Mouse (Mus musculus) bone marrow macrophage, adult 2 months (primary cell): Measurements from ENCODE around the gene Lrig2. TPM values are rescaled to one million over a fixed set of nuclear protein-coding genes. Genes with fewer than 3 reads are reported as not detected.

Source experiments
- H3K27ac ChIP-seq: 2 replicates; pipeline ENCODE4 v1.5.1; 2012; ENCODE audit warnings: low read depth, low read length; ENCODE audit not compliant: insufficient read depth
- H3K4me1 ChIP-seq: 2 replicates; pipeline ENCODE4 v1.6.1; 2012; ENCODE audit warnings: low read length; ENCODE audit not compliant: control insufficient read depth, insufficient read depth
- H3K4me3 ChIP-seq: 2 replicates; pipeline ENCODE4 v1.5.1; 2012; ENCODE audit warnings: mild to moderate bottlenecking, low read length, moderate library complexity; ENCODE audit not compliant: insufficient read depth
- CTCF ChIP-seq: IDR thresholded peaks from 2 replicates; pipeline ENCODE4 v1.5.1; 2012; ENCODE audit warnings: low read depth, mild to moderate bottlenecking, low read length, moderate library complexity
- POLR2A ChIP-seq: IDR thresholded peaks from 2 replicates; pipeline ENCODE4 v1.6.1; 2012; ENCODE audit warnings: mild to moderate bottlenecking, low read depth, low read length, borderline replicate concordance
- polyA plus RNA-seq: library from polyadenylated mRNA; stranded (reverse); fragments of >200 nt; gene quantifications from 2 replicates; pipeline ENCODE4 v1.2.4, GENCODE M21; 2012; ENCODE audit not compliant: missing spikeins, insufficient read depth, insufficient read length

Lrig2 gene
- polyA plus RNA-seq, 1 experiment = 9.2 TPM

GRCm38 (mm10) chr3:104407506-104407905 lies 104.2 kb downstream of the Lrig2 start:
- Histone ChIP-seq H3K4me1 (peaks cover 20% of the 10 kb centered on the region), H3K4me3 (no peak overlapping the region), H3K27ac (no peak overlapping the region)
- TF ChIP-seq POLR2A = no peak
- TF ChIP-seq CTCF = no peak

GRCm38 (mm10) chr3:104403582-104403981 lies 108.1 kb downstream of the Lrig2 start:
- peaks cover 25% of the 10 kb centered on the region for H3K4me1 ChIP-seq
- no peak for TF ChIP-seq CTCF
- no peak for TF ChIP-seq POLR2A
- H3K27ac ChIP-seq = no peak overlapping the region
- H3K4me3 ChIP-seq = no peak overlapping the region

GRCm38 (mm10) chr3:104401176-104401575 lies 110.5 kb downstream of the Lrig2 start:
- no peak for TF ChIP-seq CTCF
- no peak for TF ChIP-seq POLR2A

GRCm38 (mm10) chr3:104400126-104400525 lies 111.6 kb downstream of the Lrig2 start:
- TF ChIP-seq POLR2A = no peak
- TF ChIP-seq CTCF = no peak
- H3K4me1 ChIP-seq = peaks cover 25% of the 10 kb centered on the region
- H3K4me3 ChIP-seq = no peak overlapping the region
- H3K27ac ChIP-seq = no peak overlapping the region

More at GRCm38 (mm10) chr3:104401176-104401575, 110.5 kb downstream of the Lrig2 start:
- Histone ChIP-seq H3K27ac (no peak overlapping the region), H3K4me3 (no peak overlapping the region), H3K4me1 (peaks cover 25% of the 10 kb centered on the region)

- no peak for TF ChIP-seq CTCF
- TF ChIP-seq POLR2A = no peak
- no peak overlapping the region for H3K27ac ChIP-seq
- H3K4me1 ChIP-seq = peaks cover 23% of the 10 kb centered on the region
- H3K4me3 ChIP-seq = no peak overlapping the region
These were observed 112.2 kb downstream of the Lrig2 start for GRCm38 (mm10) chr3:104399296-104400045.

GRCm38 (mm10) chr3:104397316-104397715 lies 114.4 kb downstream of the Lrig2 start:
- no peak overlapping the region for H3K4me3 ChIP-seq
- H3K27ac ChIP-seq = no peak overlapping the region
- H3K4me1 ChIP-seq = peaks cover 3% of the 10 kb centered on the region; the same call in 1 of the 2 replicates
- TF ChIP-seq POLR2A (no peak), CTCF (no peak)

GRCm38 (mm10) chr3:104396736-104397081 lies 115.0 kb downstream of the Lrig2 start:
- TF ChIP-seq CTCF (no peak), POLR2A (no peak)
- Histone ChIP-seq H3K4me3 (no peak overlapping the region), H3K27ac (no peak overlapping the region), H3K4me1 (peaks cover 3% of the 10 kb centered on the region; the same call in 1 of the 2 replicates)

GRCm38 (mm10) chr3:104396067-104396735 lies 115.5 kb downstream of the Lrig2 start:
- TF ChIP-seq POLR2A = no peak
- no peak for TF ChIP-seq CTCF

GRCm38 (mm10) chr3:104390072-104390471 lies 121.6 kb downstream of the Lrig2 start:
- no peak for TF ChIP-seq CTCF
- TF ChIP-seq POLR2A = no peak
- no peak overlapping the region for H3K4me3 ChIP-seq
- H3K27ac ChIP-seq = no peak overlapping the region
- no peaks in the 10 kb centered on the region for H3K4me1 ChIP-seq

More at GRCm38 (mm10) chr3:104396067-104396735, 115.5 kb downstream of the Lrig2 start:
- peaks cover 2% of the 10 kb centered on the region; the same call in 1 of the 2 replicates for H3K4me1 ChIP-seq
- H3K4me3 ChIP-seq = no peak overlapping the region
- no peak overlapping the region for H3K27ac ChIP-seq

GRCm38 (mm10) chr3:104389449-104389848 lies 122.3 kb downstream of the Lrig2 start:
- Histone ChIP-seq H3K27ac (no peak overlapping the region), H3K4me1 (no peaks in the 10 kb centered on the region), H3K4me3 (no peak overlapping the region)
- TF ChIP-seq POLR2A (no peak), CTCF (no peak)
